Mouse (Mus musculus): Measurements from ENCODE around the gene Crtac1. TPM values are rescaled to one million over a fixed set of nuclear protein-coding genes. Genes with fewer than 3 reads are reported as not detected.

Gene Crtac1
- polyA plus RNA-seq, 1 experiment: not detected

- no peak for TF ChIP-seq GATA1 (IDR thresholded peaks at IDR 0.05; ENCODE audit: low read length)
Measured at GRCm38 (mm10) chr19:42439353-42439752, 7.8 kb upstream of the Crtac1 start.

- no peak for TF ChIP-seq GATA1 (IDR thresholded peaks at IDR 0.05; ENCODE audit: low read length)
Measured at GRCm38 (mm10) chr19:42435621-42436020, 4.0 kb upstream of the Crtac1 start.

GRCm38 (mm10) chr19:42432761-42433160 lies 1.2 kb upstream of the Crtac1 start:
- TF ChIP-seq GATA1 (IDR thresholded peaks at IDR 0.05; ENCODE audit: low read length): no peak

GRCm38 (mm10) chr19:42432191-42432590 lies 608 bp upstream of the Crtac1 start:
- no peak for TF ChIP-seq GATA1 (IDR thresholded peaks at IDR 0.05; ENCODE audit: low read length)

- TF ChIP-seq GATA1 (IDR thresholded peaks at IDR 0.05; ENCODE audit: low read length): no peak
Measured at GRCm38 (mm10) chr19:42430981-42431380, 602 bp downstream of the Crtac1 start.

GRCm38 (mm10) chr19:42429410-42429809 lies 2.2 kb downstream of the Crtac1 start:
- no peak for TF ChIP-seq GATA1 (IDR thresholded peaks at IDR 0.05; ENCODE audit: low read length)

GRCm38 (mm10) chr19:42425208-42425607 lies 6.4 kb downstream of the Crtac1 start:
- no peak for TF ChIP-seq GATA1 (IDR thresholded peaks at IDR 0.05; ENCODE audit: low read length)

- no peak for TF ChIP-seq GATA1 (IDR thresholded peaks at IDR 0.05; ENCODE audit: low read length)
Measured at GRCm38 (mm10) chr19:42415042-42415441, 16.5 kb downstream of the Crtac1 start.

GRCm38 (mm10) chr19:42409856-42410255 lies 21.7 kb downstream of the Crtac1 start:
- no peak for TF ChIP-seq GATA1 (IDR thresholded peaks at IDR 0.05; ENCODE audit: low read length)

- no peak for TF ChIP-seq GATA1 (IDR thresholded peaks at IDR 0.05; ENCODE audit: low read length)
Measured at GRCm38 (mm10) chr19:42409226-42409625, 22.4 kb downstream of the Crtac1 start.

GRCm38 (mm10) chr19:42404364-42404763 lies 27.2 kb downstream of the Crtac1 start:
- no peak for TF ChIP-seq GATA1 (IDR thresholded peaks at IDR 0.05; ENCODE audit: low read length)

GRCm38 (mm10) chr19:42399974-42400373 lies 31.6 kb downstream of the Crtac1 start:
- no peak for TF ChIP-seq GATA1 (IDR thresholded peaks at IDR 0.05; ENCODE audit: low read length)

- no peak for TF ChIP-seq GATA1 (IDR thresholded peaks at IDR 0.05; ENCODE audit: low read length)
Measured at GRCm38 (mm10) chr19:42397281-42397680, 34.3 kb downstream of the Crtac1 start.

- TF ChIP-seq GATA1 (IDR thresholded peaks at IDR 0.05; ENCODE audit: low read length): no peak
Measured at GRCm38 (mm10) chr19:42394848-42395534, 36.6 kb downstream of the Crtac1 start.

GRCm38 (mm10) chr19:42393920-42394319 lies 37.7 kb downstream of the Crtac1 start:
- no peak for TF ChIP-seq GATA1 (IDR thresholded peaks at IDR 0.05; ENCODE audit: low read length)

- no peak for TF ChIP-seq GATA1 (IDR thresholded peaks at IDR 0.05; ENCODE audit: low read length)
Measured at GRCm38 (mm10) chr19:42392094-42392493, 39.5 kb downstream of the Crtac1 start.

- TF ChIP-seq GATA1 (IDR thresholded peaks at IDR 0.05; ENCODE audit: low read length): no peak
Measured at GRCm38 (mm10) chr19:42389574-42389973, 42.0 kb downstream of the Crtac1 start.
